Mouse (Mus musculus): ENCODE results near the gene Ermard.
"Not testable (repeated sequence)": the region's sequence is repeated elsewhere in the genome, so short reads cannot be mapped to it uniquely, and the experiment has no call there.

Gene Ermard

DNA sequence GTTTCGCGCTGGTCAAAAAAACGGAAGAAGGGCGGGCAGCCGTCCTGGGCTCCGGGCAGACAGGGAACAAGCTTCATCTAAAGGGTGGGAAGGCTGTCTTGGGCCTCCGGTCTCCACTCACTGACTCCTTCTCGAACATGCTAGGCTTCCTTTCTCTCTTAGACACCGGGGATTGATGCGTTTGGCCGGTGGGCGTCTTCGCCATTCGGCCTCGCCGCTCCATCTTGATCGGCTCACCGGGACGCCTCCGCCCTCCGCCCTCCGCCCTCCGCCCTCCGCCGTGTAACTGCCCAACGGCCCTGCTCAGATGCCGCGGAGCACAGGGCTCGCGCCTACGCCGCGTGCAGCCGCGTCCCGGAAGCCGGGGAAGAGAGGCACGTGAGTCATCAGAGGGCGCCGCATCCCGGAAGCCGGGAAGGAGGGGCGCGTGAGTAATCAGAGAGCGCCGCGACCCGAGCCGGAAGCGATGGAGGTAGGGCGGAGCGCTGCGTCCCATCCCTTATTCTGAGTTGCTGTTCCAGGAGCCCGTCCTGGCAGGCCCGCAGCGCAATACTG lies at the start of gene Ermard, which contains the start of the genes Tcte3 and Gm3448:
TSS of gene Ermard (plus strand) at position 34 of the 555 bp plus-strand sequence.
TSS of gene Tcte3 (minus strand) at position 314 of the 555 bp plus-strand sequence.
TSS of gene Gm3448 (minus strand) at position 363 of the 555 bp plus-strand sequence.
- DNase-seq = peak; percentile 39 to 53

DNA sequence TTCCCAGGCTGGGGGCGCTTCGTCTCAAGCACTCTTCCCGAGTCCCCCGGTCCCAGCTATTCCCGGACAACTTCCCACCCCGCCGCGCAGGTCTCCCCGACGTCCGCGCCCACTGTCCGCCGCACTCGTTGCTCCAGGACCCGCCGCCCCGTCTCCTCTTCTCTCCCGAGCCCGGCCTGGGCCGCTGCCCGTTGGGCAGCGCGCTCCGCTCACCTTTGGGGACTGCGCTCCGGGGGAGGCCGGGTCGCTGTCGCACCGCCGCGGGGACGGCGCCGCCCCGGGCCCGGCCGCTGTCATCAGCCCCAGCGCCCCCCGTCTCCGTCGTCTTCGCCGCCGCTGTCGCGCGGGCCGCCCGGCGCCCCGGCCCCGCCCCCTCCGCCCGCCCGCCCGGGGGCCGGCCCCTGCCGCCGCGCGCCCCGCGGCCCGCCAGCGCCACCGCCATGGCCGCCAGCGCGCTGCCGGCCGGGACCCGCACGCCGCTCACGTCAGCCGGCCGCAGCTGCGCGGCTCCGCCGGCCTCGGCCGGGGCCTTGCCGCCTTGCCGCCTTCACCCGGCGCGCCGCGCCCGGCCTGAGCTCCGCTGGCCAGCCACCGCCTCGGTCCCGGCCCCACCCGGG lies 48.4 kb upstream of the Ermard start:
- DNase-seq = not testable (repeated sequence)

DNA sequence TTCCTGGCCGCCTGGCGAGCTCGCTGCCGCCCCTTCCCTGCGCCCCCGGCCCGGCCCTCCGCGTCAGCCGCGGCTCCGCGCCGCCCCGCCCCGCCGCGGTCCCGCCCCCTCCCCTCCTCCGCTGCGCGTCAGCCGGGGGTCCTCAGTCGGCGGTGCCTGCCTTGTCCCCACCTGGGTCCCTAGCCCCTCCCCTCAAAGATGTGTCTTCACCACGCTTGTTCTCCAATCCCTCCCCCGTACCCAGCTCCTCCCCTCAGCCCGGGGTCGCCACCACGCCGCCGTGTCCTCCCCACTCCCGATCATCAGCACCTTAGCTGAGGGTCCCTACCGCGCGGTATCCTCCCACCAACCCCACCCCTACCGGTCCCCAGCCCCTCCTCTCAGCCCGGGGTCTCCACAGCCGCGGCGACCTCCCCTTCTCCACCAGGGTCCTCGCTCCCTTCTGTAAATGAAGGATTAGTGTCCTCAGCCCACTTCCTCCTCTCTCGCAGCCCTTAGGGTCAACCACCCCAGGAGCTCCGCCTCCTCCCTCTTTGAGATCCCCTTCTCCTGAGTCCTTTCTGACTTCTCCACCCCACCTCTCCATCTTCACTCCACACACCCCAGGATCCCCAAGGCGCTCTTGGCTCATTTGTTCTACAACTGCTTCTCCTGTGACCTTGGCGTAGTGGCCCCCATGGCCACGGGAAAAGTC lies 47.7 kb upstream of the Ermard start:
- not testable (repeated sequence) for DNase-seq

DNA sequence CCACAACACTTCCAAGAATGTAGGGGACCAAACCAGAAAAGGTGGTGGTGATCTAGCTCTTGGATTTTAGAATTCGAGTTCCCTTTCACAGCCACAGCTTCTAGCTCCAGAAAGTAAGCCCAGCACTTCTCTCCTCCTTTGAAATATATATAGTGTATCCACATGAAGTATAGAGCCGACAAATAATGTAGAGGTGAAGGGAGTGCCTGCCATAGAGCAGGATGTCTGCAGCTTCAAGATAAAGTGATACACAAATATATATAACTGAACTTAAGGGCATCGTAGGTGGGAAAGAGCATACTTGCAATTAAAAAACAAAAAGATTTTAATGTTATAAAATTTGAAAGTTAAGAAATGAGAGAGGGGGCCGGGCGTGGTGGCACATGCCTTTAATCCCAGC lies 46.9 kb upstream of the Ermard start:
- DNase-seq = not testable (repeated sequence)

DNA sequence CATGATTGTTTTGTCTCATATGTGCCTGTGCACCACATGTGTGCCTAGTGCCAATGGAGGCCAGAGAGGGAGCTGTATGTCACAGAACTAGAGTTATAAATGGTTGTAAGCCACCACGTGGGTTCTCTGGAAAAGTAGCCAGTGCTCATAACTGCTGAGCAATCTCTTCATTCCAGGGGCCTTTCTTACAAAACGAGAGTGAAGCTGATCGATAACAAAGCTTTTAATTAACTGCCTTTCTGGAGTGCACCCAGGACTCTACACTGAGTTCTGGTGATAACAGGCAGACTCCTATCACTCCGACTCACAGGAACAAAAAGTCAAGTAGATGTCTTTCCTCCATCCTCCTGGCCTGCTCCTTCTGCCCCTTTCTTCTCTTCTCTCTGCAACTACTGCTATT lies 41.0 kb upstream of the Ermard start:
- not testable (repeated sequence) for DNase-seq

DNA sequence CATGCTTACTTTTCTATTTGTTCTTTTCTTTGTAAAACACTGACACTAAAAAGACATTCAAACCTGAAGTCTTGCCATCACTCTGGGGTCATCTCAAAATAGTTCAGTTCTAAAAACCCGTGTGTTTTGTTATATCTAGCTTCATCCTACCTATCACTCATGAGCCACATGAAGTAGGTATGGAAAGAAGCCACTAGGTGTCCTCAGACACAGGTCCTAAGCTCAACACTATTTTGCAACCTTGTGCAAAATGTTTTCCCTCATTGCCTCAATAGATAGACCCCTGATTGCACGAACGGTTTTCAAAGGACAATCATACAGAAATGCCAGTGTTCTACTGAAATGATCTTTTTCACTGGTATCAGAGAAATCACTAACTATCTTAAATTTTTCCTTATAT lies 31.9 kb upstream of the Ermard start:
- DNase-seq = not testable (repeated sequence)

DNA sequence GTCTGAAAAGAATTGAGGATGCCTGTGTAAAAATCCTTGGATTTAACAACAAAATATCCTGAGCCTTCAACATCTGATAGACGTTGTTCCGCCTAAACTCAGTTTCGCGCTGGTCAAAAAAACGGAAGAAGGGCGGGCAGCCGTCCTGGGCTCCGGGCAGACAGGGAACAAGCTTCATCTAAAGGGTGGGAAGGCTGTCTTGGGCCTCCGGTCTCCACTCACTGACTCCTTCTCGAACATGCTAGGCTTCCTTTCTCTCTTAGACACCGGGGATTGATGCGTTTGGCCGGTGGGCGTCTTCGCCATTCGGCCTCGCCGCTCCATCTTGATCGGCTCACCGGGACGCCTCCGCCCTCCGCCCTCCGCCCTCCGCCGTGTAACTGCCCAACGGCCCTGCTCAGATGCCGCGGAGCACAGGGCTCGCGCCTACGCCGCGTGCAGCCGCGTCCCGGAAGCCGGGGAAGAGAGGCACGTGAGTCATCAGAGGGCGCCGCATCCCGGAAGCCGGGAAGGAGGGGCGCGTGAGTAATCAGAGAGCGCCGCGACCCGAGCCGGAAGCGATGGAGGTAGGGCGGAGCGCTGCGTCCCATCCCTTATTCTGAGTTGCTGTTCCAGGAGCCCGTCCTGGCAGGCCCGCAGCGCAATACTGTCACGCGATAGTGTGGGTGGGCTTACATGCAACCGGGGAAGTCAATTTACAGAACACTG lies 31.1 kb upstream of the Ermard start, which contains the start of gene Gm3435:
TSS of gene Gm3435 (plus strand) at position 471 of the 708 bp plus-strand sequence.
- DNase-seq = not testable (repeated sequence)

DNA sequence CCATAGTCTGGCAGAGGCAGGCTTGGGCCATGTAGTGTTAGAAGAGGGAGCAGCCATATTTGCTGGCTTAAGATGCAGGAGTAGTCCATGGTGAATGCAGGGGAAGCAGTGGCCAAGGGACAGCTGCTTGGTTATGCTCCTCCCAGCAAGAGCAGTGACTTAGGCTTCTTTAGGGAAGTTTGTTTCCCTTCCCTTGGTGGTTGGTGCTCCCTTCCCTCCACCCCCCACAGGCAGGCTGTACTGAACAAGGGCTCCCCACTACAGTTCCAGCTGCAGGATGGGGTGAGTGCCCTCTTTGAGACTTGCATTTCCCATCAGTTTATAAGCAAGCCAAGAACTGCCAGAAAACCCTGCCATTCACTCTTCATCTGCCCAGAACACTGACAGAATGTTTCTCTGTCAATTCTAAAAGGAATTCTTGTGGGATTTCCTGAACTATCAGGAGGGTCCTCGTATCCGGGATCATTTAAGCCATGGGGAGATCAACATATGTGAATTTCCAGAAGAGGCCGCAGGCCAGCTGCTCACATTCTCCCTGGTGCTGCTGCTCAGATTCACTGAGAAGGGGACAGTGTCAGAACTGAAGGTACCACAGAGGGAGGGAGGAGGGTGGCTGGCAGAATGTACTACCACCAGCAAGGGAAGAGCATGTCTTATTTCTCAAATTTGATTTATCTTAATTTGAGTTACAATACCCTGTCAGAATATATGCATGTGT lies 19.3 kb upstream of the Ermard start:
- not testable (repeated sequence) for DNase-seq

DNA sequence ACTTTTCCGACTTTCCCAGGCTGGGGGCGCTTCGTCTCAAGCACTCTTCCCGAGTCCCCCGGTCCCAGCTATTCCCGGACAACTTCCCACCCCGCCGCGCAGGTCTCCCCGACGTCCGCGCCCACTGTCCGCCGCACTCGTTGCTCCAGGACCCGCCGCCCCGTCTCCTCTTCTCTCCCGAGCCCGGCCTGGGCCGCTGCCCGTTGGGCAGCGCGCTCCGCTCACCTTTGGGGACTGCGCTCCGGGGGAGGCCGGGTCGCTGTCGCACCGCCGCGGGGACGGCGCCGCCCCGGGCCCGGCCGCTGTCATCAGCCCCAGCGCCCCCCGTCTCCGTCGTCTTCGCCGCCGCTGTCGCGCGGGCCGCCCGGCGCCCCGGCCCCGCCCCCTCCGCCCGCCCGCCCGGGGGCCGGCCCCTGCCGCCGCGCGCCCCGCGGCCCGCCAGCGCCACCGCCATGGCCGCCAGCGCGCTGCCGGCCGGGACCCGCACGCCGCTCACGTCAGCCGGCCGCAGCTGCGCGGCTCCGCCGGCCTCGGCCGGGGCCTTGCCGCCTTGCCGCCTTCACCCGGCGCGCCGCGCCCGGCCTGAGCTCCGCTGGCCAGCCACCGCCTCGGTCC lies 17.0 kb upstream of the Ermard start:
- DNase-seq = not testable (repeated sequence)

DNA sequence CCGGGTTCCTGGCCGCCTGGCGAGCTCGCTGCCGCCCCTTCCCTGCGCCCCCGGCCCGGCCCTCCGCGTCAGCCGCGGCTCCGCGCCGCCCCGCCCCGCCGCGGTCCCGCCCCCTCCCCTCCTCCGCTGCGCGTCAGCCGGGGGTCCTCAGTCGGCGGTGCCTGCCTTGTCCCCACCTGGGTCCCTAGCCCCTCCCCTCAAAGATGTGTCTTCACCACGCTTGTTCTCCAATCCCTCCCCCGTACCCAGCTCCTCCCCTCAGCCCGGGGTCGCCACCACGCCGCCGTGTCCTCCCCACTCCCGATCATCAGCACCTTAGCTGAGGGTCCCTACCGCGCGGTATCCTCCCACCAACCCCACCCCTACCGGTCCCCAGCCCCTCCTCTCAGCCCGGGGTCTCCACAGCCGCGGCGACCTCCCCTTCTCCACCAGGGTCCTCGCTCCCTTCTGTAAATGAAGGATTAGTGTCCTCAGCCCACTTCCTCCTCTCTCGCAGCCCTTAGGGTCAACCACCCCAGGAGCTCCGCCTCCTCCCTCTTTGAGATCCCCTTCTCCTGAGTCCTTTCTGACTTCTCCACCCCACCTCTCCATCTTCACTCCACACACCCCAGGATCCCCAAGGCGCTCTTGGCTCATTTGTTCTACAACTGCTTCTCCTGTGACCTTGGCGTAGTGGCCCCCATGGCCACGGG lies 16.4 kb upstream of the Ermard start:
- DNase-seq = not testable (repeated sequence)

DNA sequence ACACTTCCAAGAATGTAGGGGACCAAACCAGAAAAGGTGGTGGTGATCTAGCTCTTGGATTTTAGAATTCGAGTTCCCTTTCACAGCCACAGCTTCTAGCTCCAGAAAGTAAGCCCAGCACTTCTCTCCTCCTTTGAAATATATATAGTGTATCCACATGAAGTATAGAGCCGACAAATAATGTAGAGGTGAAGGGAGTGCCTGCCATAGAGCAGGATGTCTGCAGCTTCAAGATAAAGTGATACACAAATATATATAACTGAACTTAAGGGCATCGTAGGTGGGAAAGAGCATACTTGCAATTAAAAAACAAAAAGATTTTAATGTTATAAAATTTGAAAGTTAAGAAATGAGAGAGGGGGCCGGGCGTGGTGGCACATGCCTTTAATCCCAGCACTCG lies 15.5 kb upstream of the Ermard start:
- not testable (repeated sequence) for DNase-seq

DNA sequence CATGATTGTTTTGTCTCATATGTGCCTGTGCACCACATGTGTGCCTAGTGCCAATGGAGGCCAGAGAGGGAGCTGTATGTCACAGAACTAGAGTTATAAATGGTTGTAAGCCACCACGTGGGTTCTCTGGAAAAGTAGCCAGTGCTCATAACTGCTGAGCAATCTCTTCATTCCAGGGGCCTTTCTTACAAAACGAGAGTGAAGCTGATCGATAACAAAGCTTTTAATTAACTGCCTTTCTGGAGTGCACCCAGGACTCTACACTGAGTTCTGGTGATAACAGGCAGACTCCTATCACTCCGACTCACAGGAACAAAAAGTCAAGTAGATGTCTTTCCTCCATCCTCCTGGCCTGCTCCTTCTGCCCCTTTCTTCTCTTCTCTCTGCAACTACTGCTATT lies 9.6 kb upstream of the Ermard start:
- DNase-seq = not testable (repeated sequence)

DNA sequence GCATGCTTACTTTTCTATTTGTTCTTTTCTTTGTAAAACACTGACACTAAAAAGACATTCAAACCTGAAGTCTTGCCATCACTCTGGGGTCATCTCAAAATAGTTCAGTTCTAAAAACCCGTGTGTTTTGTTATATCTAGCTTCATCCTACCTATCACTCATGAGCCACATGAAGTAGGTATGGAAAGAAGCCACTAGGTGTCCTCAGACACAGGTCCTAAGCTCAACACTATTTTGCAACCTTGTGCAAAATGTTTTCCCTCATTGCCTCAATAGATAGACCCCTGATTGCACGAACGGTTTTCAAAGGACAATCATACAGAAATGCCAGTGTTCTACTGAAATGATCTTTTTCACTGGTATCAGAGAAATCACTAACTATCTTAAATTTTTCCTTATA lies 553 bp upstream of the Ermard start:
- not testable (repeated sequence) for DNase-seq

DNA sequence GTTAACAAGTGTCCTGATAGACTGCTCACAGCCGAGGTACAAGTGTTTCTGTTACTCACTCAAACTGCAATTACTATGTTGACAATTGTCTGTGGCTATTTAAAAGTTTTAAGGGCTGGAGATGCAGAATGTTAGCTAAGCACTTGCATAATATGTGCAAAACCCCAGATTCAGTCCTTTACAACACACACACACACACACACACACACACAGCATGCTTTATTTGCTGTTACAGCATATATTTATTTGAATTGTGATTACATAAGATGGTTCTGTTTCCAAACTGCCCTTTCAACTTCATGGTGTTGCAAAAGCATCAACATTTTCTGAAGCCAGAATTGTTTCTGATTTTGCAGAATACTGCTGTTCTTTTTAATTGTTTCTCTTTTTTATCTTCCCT lies 9.3 kb downstream of the Ermard start:
- DNase-seq = not testable (repeated sequence)

DNA sequence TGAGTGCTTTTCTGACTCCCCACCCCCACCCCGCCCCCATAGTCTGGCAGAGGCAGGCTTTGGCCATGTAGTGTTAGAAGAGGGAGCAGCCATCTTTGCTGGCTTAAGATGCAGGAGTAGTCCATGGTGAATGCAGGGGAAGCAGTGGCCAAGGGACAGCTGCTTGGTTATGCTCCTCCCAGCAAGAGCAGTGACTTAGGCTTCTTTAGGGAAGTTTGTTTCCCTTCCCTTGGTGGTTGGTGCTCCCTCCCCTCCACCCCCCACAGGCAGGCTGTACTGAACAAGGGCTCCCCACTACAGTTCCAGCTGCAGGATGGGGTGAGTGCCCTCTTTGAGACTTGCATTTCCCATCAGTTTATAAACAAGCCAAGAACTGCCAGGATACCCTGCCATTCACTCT lies 11.8 kb downstream of the Ermard start:
- not testable (repeated sequence) for DNase-seq

DNA sequence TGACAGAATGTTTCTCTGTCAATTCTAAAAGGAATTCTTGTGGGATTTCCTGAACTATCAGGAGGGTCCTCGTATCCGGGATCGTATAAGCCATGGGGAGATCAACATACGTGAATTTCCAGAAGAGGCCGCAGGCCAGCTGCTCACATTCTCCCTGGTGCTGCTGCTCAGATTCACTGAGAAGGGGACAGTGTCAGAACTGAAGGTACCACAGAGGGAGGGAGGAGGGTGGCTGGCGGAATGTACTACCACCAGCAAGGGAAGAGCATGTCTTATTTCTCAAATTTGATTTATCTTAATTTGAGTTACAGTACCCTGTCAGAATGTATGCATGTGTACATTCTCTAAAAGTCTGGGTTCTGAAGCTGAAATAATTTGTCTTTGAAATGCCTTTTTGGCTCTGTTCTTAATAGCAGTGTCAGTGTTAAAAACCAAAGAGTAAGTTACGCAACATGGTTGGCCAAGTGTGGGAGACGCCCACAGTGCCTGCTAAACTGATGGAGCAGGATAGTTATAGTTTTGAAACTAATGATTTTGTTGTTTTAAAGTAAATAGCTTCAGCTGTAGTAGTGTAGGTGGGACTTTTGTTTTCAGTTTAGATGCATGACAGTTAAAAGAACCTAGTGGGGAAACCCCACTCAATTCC lies 12.3 kb downstream of the Ermard start:
- DNase-seq = not testable (repeated sequence)

DNA sequence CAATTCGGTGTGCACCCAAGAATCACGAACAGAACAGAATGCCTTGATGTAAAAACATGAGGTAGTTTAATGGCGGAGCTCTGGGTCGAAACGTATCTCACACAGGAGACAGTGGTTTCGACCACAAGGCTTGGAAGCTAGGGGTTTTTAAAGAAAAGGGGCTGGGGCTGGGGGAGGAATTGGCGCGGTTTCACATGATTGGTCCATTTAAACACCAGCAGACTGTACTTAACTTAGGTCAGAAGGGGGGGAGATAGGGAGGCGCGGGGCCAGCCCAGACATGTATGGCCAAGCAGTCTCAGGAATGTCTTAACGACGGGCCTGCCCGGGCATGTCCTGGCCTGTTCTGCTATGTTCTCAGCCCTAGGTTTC lies 12.8 kb downstream of the Ermard start:
- DNase-seq = not testable (repeated sequence)

DNA sequence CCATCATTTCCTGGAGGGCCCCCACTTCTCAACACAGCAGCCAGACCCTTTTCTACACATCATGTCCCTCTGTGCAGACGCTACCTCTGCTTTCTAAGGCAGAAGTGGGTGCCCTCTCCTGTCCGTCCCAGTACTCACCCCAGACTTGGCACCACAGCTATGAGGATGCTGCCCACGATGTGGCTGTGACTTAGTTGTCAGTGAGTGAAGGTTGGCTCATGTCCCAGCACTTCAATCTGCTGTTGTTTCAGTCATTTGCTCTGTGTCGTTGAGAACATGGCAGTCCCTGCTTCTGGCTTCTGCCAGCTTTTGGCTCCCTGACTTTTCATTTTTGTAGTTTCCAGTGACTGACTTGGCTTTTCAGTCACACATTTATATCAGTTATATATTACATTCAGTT lies 14.9 kb downstream of the Ermard start:
- no peak for DNase-seq

DNA sequence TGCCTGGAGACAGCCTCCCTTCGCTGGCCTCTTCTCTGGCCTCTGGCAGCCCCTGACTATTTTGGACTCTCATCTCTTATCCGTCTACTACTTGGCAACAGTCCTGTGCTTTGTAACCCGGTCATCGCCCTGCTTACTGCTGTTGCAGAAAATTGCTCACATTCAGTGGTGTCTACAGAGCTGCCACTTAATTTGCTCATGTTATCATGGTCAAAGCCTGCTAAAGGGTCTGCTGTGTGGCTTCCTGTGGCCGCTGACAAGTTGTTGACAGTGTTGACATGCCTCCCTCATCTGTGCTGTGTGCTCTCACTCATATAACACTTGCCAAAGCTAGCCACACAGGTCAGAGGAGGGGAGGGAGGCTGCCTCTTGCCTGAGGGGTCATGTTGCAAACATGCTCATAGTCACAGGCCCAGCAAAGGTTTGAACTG lies 17.2 kb downstream of the Ermard start:
- no peak for DNase-seq

DNA sequence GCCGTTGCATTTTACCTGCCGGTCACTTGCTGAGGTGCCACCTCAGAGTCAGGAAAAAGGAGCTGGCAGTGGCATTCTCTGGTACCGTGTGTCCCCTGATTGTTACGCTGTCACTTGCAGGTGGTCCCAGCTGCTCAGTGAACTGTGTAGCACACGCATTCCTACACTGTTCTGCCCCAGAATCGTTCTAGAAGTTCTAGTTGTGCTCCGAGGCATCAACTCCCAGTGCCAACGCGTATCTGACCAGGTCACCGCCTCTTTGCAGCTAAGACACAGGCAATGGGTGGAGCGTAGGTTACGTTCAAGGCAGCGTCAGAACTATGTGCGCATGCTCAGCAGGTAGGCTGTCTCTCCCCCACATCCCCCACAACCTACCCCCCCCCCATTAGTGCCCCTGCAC lies 18.6 kb downstream of the Ermard start:
- DNase-seq = no peak

DNA sequence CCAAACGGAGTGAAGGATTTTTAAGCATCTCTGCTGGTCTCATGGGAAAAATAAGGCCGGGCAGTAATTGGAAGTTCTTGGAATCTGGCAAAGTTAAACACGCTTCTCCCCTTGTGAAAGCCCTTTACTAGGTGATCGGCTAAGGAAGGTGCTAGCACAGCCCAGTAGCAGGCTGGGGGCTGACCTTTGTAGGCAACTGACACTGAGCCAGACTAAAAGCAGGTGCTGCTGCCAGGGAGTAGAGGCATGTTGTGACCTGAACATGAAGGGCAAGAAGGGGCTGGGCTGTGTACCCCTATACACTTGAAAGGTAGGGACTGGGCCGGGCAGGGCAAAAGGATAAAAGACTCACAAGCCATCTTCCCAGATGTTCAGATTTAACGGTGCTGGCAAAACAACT lies 19.3 kb downstream of the Ermard start:
- DNase-seq = no peak

All from B cell, adult 2 months (primary cell).